Mouse (Mus musculus): Measurements from ENCODE around the gene Slc7a15.
"Not testable (repeated sequence)": the region's sequence is repeated elsewhere in the genome, so short reads cannot be mapped to it uniquely, and the experiment has no call there.

DNA sequence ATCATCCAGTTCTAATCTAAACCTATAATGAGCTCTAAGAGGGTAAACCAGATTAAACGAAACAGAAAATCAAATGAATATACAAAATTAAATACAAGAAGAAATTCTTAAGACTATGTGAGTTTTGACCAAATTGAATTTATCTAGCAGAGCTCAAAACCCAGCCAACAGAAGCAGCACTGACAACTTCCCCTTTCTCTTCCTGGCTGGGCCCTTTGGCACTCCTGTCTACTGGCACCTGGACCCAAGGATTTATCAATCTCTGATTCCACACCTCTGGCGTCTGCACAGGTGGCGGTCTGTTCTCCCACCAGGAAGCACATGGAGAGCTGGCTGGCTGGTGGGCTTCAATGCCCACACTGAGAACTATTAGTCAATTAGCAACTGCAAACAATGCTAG lies 39.0 kb downstream of the Slc7a15 start:
- not testable (repeated sequence) for TF ChIP-seq CTCF (IDR thresholded peaks at IDR 0.05; ENCODE audit: extremely low read depth, insufficient read depth, insufficient read length, insufficient replicate concordance); POLR2A (IDR thresholded peaks at IDR 0.05; ENCODE audit: low read depth, low read length)

Measured in spleen, adult 2 months (tissue).